Mouse (Mus musculus): ENCODE results near the gene Thbd. TPM values are rescaled to one million over a fixed set of nuclear protein-coding genes. Genes with fewer than 3 reads are reported as not detected.

Thbd gene
- polyA plus RNA-seq, 1 experiment from 2014 or later = 12.6 TPM

DNA sequence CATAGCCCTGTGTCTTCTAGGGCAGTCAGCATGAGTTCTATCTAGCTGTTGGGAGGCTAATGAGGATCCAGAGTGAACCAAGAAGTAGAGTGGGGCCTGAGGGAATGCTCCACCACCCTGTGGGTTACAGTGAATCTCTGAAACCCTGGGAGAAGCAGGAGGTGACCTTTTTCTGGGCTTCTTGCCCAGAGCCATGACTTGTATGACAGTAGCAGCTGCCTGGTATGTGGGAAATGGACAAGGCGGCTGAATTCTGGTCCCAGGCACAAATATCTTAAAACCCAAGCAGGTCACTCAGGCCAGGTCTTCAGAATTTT is 10.2 kb downstream of the Thbd start:
- 79% methylated on average over 1 of the region's 1 CpGs for WGBS
- H3K27me3 ChIP-seq = peaks cover 25% of the 10 kb centered on the region

DNA sequence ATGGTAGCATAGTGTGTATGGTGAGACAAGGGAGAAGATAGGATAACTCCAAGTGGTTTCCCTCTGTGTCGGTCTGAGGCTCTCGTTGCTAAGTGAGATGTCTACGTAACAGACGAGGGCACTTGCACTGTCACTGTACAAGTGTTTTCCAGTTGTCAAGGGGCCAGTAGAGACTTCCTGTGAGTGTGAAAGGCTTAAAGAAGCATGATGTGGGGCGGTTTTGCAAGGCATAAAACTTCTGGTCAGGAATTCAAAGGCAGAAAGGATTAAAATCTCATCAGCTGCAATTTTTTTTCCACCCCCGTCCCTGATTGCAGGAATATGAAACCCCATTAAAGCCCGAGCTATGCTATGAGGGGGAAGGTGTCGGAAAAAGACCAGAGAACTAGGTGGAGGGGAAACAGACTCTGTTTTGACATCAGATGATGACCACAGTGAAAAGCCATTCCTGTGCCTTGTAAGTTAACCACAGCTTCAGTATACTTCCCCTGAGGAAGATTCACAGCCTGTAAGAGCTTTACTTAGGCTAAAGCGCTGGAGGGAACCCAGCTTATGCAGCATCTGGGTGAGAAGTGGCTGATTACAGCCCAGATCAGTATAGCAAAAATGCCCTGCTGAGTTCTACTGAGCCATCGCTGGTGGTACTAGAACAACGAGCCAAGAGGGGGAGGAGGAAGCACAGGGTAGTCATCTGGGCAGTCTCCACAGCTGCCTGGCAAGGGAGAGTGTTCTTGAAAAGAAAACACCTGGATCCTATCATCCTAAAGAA is 10.8 kb downstream of the Thbd start:
- Histone ChIP-seq H3K36me3 (no peaks in the 10 kb centered on the region), H3K4me2 (replicated peaks) (peak overlapping the region; percentile 13; the same call in 1 of the 2 replicates), H3K4me3 (no peak overlapping the region), H3K27ac (no peak overlapping the region), H3K4me1 (peaks cover 22% of the 10 kb centered on the region), H3K27me3 (peaks cover 25% of the 10 kb centered on the region), H3K9me3 (no peaks in the 10 kb centered on the region), H3K9ac (no peak overlapping the region)
- WGBS = 51% methylated on average over 11 of the region's 11 CpGs
- no peak; the same call in none of the 2 replicates for ATAC-seq (ENCODE audit: insufficient number of reproducible peaks, insufficient read depth, low FRiP score, low TSS enrichment)

More for the DNA sequence above, 10.2 kb downstream of the Thbd start:
- Histone ChIP-seq H3K4me1 (peaks cover 22% of the 10 kb centered on the region), H3K36me3 (no peaks in the 10 kb centered on the region), H3K9ac (no peak overlapping the region), H3K27ac (no peak overlapping the region), H3K9me3 (no peaks in the 10 kb centered on the region), H3K4me3 (no peak overlapping the region), H3K4me2 (replicated peaks) (0 out of 2 replicates have a peak overlapping the region, but pooled peaks have one; percentile 13)
- ATAC-seq (ENCODE audit: insufficient number of reproducible peaks, insufficient read depth, low FRiP score, low TSS enrichment) = no peak

DNA sequence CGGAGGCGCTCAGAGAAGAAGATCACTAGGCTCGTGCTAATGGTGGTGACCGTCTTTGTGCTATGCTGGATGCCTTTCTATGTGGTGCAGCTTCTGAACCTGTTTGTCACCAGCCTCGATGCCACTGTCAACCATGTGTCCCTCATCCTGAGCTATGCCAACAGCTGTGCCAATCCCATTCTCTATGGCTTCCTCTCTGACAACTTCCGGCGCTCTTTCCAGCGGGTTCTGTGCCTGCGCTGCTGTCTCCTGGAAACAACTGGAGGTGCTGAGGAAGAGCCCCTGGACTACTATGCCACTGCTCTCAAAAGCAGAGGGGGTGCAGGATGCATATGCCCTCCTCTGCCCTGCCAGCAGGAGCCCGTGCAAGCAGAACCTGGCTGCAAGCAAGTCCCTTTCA is 11.8 kb downstream of the Thbd start:
- H3K36me3 ChIP-seq = no peaks in the 10 kb centered on the region
- no peak overlapping the region for H3K9ac ChIP-seq
- H3K9me3 ChIP-seq = no peaks in the 10 kb centered on the region
- 69% methylated on average over 10 of the region's 10 CpGs for WGBS
- no peak for ATAC-seq (ENCODE audit: insufficient number of reproducible peaks, insufficient read depth, low FRiP score, low TSS enrichment)
- H3K27me3 ChIP-seq = peaks cover 25% of the 10 kb centered on the region
- H3K4me3 ChIP-seq = peak overlapping the region; percentile 59; the same call in 1 of the 2 replicates
- peak overlapping the region; percentile 98 for H3K4me2 ChIP-seq (replicated peaks)
- H3K27ac ChIP-seq = no peak overlapping the region
- peaks cover 22% of the 10 kb centered on the region for H3K4me1 ChIP-seq

DNA sequence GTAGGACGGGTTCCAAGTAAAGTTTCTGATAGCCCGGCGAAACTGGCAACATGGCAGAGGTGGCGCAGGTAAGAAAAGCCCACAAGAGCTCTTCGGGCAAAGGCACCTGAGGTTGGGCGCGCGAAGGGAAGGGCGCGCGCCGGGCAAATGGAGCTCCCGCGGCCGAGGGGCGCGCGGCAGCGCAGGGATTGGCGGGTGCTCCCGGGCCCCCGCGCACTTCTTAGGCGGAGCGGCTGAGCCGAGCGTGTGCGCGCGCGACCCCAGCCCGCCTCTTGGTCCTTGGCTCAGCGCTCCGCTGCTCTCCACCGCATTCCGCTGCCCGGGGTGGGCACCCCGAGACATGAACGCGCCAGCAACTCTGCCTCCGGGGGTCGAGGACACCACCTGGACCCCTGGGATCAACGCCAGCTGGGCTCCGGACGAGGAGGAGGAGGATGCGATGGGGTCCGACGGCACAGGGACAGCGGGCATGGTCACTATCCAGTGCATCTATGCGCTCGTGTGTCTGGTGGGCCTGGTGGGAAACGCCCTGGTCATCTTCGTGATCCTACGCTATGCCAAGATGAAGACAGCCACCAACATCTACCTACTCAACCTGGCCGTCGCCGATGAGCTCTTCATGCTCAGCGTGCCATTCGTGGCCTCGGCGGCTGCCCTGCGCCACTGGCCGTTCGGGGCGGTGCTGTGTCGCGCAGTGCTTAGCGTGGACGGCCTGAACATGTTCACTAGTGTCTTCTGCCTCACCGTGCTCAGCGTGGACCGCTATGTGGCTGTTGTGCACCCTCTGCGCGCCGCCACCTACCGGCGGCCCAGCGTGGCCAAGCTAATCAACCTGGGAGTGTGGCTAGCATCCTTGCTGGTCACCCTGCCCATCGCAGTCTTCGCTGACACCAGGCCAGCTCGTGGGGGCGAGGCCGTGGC is 12.6 kb downstream of the Thbd start, which contains the start of gene Sstr4:
Sstr4 (plus strand) TSS at position 214 of the 921 bp plus-strand sequence.
- Histone ChIP-seq H3K27me3 (peaks cover 25% of the 10 kb centered on the region), H3K4me3 (peak within 1 kb of the TSS; percentile 59), H3K27ac (no peak within 1 kb of the TSS), H3K4me1 (peaks cover 22% of the 10 kb centered on the region), H3K4me2 (replicated peaks) (peak within 1 kb of the TSS; percentile 98), H3K9me3 (no peaks in the 10 kb centered on the region), H3K9ac (peak within 1 kb of the TSS; percentile 53), H3K36me3 (no peaks in the 10 kb centered on the region)
- ATAC-seq (ENCODE audit: insufficient number of reproducible peaks, insufficient read depth, low FRiP score, low TSS enrichment) = peak; percentile 74; the same call in 1 of the 2 replicates
- WGBS = 3% methylated on average over 77 of the region's 83 CpGs

DNA sequence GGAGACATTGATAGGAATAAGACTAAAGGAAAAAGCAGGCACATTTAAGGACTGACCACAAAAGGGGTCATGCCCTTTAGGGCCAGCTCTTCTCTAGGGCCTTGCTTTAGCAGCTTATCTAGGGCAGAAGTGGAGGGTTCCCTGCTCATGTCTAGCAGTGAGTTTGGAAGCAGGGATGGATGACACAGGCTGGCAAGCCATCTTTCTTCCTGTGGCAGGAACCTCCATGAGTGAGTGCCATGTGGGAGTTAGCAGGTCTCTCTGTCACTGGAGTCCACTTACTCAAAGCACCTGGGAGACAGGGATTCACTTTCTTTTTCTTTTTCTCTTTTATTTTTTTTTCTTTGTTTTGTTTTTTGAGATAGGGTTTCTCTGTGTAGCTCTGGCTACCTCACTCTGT is 14.1 kb downstream of the Thbd start:
- Histone ChIP-seq H3K27me3 (peaks cover 25% of the 10 kb centered on the region), H3K4me3 (no peak overlapping the region), H3K4me1 (peaks cover 22% of the 10 kb centered on the region), H3K36me3 (no peaks in the 10 kb centered on the region), H3K4me2 (replicated peaks) (no peak overlapping the region), H3K9ac (no peak overlapping the region), H3K9me3 (no peaks in the 10 kb centered on the region), H3K27ac (no peak overlapping the region)
- no peak for ATAC-seq (ENCODE audit: insufficient number of reproducible peaks, insufficient read depth, low FRiP score, low TSS enrichment)

DNA sequence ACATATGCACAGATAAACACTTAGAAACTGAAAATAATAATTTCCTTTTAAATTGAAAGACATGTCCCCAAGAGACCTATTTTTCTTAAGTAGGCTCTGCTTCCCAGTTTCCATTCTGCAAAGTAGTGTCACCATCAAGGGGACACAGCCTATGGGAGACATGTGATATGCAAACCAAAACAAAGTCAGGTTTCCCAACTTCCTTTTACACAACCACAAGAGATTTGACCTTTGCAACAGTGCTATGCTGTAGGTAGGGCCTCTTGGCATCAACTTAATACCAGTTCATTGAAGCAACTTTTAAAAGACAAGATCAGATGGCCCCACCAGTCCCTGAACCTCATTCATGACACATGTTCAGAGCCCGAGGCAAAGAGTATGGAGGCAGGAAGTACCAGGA is 14.8 kb downstream of the Thbd start:
- ATAC-seq (ENCODE audit: insufficient number of reproducible peaks, insufficient read depth, low FRiP score, low TSS enrichment) = no peak
- Histone ChIP-seq H3K4me2 (replicated peaks) (no peak overlapping the region), H3K27me3 (peaks cover 25% of the 10 kb centered on the region), H3K4me3 (no peak overlapping the region), H3K9ac (no peak overlapping the region), H3K36me3 (no peaks in the 10 kb centered on the region), H3K4me1 (peaks cover 22% of the 10 kb centered on the region), H3K27ac (no peak overlapping the region), H3K9me3 (no peaks in the 10 kb centered on the region)
- WGBS = 64% methylated on average over 1 of the region's 1 CpGs

DNA sequence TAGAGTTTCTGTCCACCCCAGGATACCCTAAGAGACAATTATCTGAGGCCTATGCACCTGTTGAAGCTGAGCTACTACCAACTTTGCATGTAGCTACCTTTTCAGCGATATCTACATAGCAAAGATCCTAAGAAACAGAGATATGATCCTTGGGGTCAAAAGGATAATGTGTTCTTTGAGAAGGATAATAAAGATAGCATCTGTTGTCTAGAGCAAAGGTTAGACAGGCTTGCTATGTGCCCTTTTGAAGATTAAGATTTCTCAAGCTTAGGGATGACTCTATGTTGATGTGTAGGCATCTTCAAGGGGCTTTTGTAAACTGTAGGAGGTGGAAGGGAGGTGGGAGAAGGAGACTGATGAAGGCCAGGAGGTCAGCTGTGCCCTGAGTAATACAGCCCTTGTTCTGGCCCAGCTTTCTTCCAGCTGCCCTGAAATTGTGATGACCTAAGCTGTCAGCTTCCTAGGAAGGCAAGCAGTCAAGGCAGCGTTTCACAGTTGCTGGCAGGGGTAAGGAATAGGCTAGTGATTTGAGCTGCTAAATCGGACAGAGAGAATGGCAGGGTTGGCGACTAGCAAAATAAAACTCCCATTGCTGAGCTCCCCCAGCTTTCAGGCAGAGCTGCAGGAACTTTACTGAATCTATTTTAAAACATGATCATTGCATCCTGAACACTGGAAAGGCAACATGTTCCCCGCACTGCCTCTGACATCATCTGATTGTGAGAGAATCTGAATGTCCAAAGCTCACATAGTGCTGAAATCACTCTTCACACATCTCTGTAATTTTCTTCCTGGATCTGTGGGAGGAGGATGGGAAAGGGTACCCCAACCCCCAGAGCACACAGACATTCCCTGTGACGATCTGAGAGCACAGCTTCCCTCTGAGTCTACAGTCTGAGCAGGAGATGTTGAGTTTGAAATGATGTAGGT is 20.1 kb downstream of the Thbd start:
- no peaks in the 10 kb centered on the region for H3K9me3 ChIP-seq
- WGBS = 63% methylated on average over 6 of the region's 6 CpGs

DNA sequence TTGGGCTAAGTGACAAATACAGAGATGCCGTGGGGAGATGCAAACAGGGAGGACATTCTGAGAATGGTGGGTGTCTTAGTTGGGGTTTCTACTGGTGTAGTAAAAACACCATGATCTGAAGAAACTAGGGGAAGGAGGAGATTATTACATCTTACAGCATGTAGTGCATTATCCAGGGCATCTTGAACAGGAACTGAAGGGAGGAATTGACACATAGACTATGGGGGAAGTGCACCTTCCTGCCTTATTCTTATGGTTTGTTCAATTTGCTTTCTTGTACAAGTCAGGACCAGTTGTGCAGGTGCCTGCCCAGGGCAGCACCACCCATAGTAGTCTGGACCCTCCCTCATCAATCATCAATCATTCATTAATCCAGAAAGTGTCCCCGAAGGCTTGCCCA is 21.1 kb downstream of the Thbd start:
- Histone ChIP-seq H3K4me3 (no peak overlapping the region), H3K27ac (no peak overlapping the region), H3K36me3 (no peaks in the 10 kb centered on the region), H3K9ac (no peak overlapping the region), H3K4me1 (no peaks in the 10 kb centered on the region), H3K4me2 (replicated peaks) (no peak overlapping the region), H3K9me3 (no peaks in the 10 kb centered on the region), H3K27me3 (no peaks in the 10 kb centered on the region)
- 75% methylated on average over 2 of the region's 2 CpGs for WGBS
- ATAC-seq (ENCODE audit: insufficient number of reproducible peaks, insufficient read depth, low FRiP score, low TSS enrichment) = no peak

More for the DNA sequence above, 20.1 kb downstream of the Thbd start:
- H3K27me3 ChIP-seq = no peaks in the 10 kb centered on the region
- no peak overlapping the region for H3K4me3 ChIP-seq
- no peaks in the 10 kb centered on the region for H3K4me1 ChIP-seq
- no peak overlapping the region for H3K27ac ChIP-seq
- ATAC-seq (ENCODE audit: insufficient number of reproducible peaks, insufficient read depth, low FRiP score, low TSS enrichment) = no peak
- H3K36me3 ChIP-seq = no peaks in the 10 kb centered on the region
- no peak overlapping the region for H3K9ac ChIP-seq
- H3K4me2 ChIP-seq (replicated peaks) = no peak overlapping the region

DNA sequence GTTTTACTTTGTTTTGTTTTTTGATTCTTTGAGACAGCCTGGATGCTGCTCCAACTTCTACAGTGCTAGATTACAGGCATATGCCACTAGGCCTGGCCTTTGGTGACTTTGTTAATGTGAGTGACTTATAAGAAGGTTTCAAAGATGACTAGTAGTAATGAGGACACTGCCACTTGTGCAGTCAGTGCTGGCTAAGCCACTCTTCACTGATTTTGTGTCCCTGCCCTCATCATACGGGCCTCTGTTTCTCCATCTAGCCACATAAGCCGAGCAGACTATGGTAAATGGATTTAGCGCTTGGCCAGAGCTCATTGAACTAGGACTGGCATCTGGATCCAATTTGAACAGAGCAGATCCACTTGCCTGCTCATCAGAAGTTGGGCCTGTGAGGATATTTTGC is 21.5 kb downstream of the Thbd start:
- no peak overlapping the region for H3K9ac ChIP-seq
- H3K4me1 ChIP-seq = no peaks in the 10 kb centered on the region
- no peak overlapping the region for H3K27ac ChIP-seq
- no peak for ATAC-seq (ENCODE audit: insufficient number of reproducible peaks, insufficient read depth, low FRiP score, low TSS enrichment)
- no peak overlapping the region for H3K4me3 ChIP-seq
- H3K9me3 ChIP-seq = no peaks in the 10 kb centered on the region
- no peak overlapping the region for H3K4me2 ChIP-seq (replicated peaks)
- 39% methylated on average over 3 of the region's 3 CpGs for WGBS
- H3K27me3 ChIP-seq = no peaks in the 10 kb centered on the region
- no peaks in the 10 kb centered on the region for H3K36me3 ChIP-seq

DNA sequence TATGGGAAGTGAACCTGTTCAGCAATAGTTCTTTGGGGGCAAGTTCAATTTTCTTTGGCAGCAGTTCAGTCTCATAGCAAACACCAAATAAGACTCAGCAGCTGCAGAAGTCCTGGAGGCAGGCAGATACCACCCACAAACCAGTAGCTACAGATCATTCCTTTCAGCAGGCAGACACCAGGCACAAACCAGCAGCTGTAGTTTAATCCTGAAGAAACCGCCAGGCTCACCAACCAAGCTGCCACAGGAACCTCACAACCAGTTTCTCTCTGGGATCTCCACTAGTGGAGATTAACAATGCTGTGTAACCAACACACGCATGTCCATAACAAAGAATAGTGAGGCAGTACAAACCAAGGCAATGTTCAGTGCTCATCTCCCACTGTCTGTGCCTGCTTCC is 26.9 kb downstream of the Thbd start:
- no peak overlapping the region for H3K9ac ChIP-seq
- no peak for ATAC-seq (ENCODE audit: insufficient number of reproducible peaks, insufficient read depth, low FRiP score, low TSS enrichment)
- no peak overlapping the region for H3K4me3 ChIP-seq
- no peak overlapping the region for H3K4me2 ChIP-seq (replicated peaks)
- H3K4me1 ChIP-seq = no peaks in the 10 kb centered on the region
- H3K9me3 ChIP-seq = no peaks in the 10 kb centered on the region
- H3K27me3 ChIP-seq = no peaks in the 10 kb centered on the region
- WGBS = 83% methylated on average over 2 of the region's 2 CpGs
- no peak overlapping the region for H3K27ac ChIP-seq
- H3K36me3 ChIP-seq = no peaks in the 10 kb centered on the region

DNA sequence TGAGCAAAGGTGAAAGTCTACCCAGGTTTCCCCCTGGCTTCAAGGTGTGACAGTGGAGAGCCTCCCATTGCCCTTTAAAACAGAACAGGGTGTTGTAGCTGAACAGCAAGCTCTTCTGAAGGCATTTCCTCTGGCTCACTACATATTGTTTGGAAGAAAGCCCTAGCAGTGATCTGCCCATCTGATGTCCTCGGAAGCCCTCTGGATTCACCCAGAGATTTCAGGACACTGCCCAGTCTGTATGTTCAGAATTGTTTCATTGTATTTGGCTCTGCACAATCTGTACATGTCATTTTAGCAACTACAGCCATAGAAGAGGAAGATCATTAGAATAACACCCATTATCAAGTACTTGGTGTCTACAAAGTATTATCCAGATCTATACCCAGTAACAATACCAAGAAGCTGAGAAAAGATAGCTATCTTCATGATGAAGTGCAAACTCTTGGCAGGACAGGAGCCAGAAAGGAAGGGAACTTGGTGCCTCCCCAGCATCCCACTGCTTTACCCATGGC is 28.0 kb downstream of the Thbd start:
- Histone ChIP-seq H3K36me3 (no peaks in the 10 kb centered on the region), H3K4me1 (no peaks in the 10 kb centered on the region), H3K4me3 (no peak overlapping the region), H3K27me3 (no peaks in the 10 kb centered on the region), H3K9me3 (no peaks in the 10 kb centered on the region), H3K27ac (no peak overlapping the region), H3K9ac (no peak overlapping the region), H3K4me2 (replicated peaks) (no peak overlapping the region)
- no peak for ATAC-seq (ENCODE audit: insufficient number of reproducible peaks, insufficient read depth, low FRiP score, low TSS enrichment)
- 89% methylated on average over 1 of the region's 1 CpGs for WGBS
